Mouse (Mus musculus) telencephalon, adult 2 months (tissue): ENCODE measurements around the gene Cyp4f14.
"Not testable (repeated sequence)": the region's sequence is repeated elsewhere in the genome, so short reads cannot be mapped to it uniquely, and the experiment has no call there.

Experiments
- DNase-seq: peaks from one replicate; pipeline ENCODE4 v3.0.0-alpha.2; 2011; ENCODE audit warnings: low read depth, low spot score

Gene Cyp4f14

GRCm38 (mm10) chr17:32891239-32892180 is 25.6 kb downstream of the Cyp4f14 start, which contains the start of gene Zfp870:
Gene Zfp870, minus strand, starts transcription at chr17:32891642.
- peak; percentile 85 for DNase-seq

- DNase-seq = no peak
Observed at GRCm38 (mm10) chr17:32890852-32891238, 26.3 kb downstream of the Cyp4f14 start.

GRCm38 (mm10) chr17:32889611-32890010 is 27.5 kb downstream of the Cyp4f14 start:
- DNase-seq = no peak

GRCm38 (mm10) chr17:32880320-32881218 is 36.6 kb downstream of the Cyp4f14 start:
- DNase-seq = no peak

- no peak for DNase-seq
Observed at GRCm38 (mm10) chr17:32878773-32879172, 38.4 kb downstream of the Cyp4f14 start.

- no peak for DNase-seq
Observed at GRCm38 (mm10) chr17:32877471-32878171, 39.5 kb downstream of the Cyp4f14 start.

GRCm38 (mm10) chr17:32872696-32873095 is 44.4 kb downstream of the Cyp4f14 start:
- DNase-seq = no peak

GRCm38 (mm10) chr17:32872091-32872490 is 45.1 kb downstream of the Cyp4f14 start:
- DNase-seq = no peak

- DNase-seq = no peak
Observed at GRCm38 (mm10) chr17:32871483-32871882, 45.7 kb downstream of the Cyp4f14 start.

- DNase-seq = not testable (repeated sequence)
Observed at GRCm38 (mm10) chr17:32867266-32867665, 49.9 kb downstream of the Cyp4f14 start.

- DNase-seq = not testable (repeated sequence)
Observed at GRCm38 (mm10) chr17:32856713-32857112, 60.4 kb downstream of the Cyp4f14 start.
